8 mouse cellular contexts compared by ENCODE assay signal in the genomic region with DNA sequence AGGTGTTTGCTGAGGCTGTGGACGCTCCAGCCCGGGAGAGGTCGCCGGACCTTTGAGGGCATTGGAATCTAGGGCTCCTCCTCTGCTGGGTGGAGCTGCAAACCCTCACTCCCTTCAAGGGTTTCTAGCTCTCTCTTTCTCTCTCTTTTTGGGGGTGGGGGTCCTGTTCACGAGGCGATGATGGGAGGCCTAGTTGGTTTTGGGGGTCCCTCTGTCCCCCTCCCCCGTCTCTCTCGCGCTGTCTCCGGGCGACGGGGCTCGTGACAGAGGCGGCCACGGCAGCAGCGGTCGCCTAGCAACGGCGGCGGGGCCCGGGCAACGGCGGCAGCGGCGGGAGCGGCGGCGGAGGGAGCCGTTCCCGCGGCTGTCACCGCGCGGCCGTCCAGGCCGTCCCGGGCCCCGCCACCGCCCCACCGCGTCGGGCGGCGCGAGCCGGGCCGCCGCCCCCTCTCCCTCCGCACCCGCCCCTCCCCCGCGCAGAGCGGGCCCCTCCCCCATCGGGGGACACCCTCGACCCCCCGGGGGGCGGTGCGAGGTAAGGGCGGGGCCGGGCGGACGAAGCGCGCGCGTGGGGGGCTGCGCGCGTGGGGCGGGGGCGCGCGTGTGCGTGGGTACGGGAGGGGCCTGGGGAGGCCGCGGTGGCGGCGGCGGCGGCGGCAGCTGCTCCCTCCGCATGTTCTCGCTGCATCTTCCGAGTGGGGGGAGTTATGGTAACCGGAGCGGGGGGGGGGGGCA. TPM values are rescaled to one million over a fixed set of nuclear protein-coding genes. Genes with fewer than 3 reads are reported as not detected.
DNase-seq lines count a peak whose midpoint lies in the region; ATAC-seq lines count a peak whose summit lies in the region.

No protein-coding gene starts in this region.

- H3K36me3 ChIP-seq in hindbrain, embryonic 14.5 days (replicated peaks; ENCODE audit: control insufficient read depth, insufficient read depth), result peaks cover 6% of the 10 kb centered on the region; the same call in 1 of the 2 replicates
- no peaks in the 10 kb centered on the region for H3K36me3 ChIP-seq in limb, embryonic 13.5 days
- H3K36me3 ChIP-seq in midbrain, embryonic 15.5 days (replicated peaks), result no peaks in the 10 kb centered on the region

- H3K4me3 ChIP-seq in hindbrain, embryonic 14.5 days (replicated peaks; ENCODE audit: low read length), result peak overlapping the region; percentile 71
- peak overlapping the region; percentile 72 for H3K4me3 ChIP-seq in limb, embryonic 13.5 days
- H3K4me3 ChIP-seq in midbrain, embryonic 15.5 days, result peak overlapping the region; percentile 72

- peak; percentile 50; the same call in 1 of the 2 replicates for ATAC-seq in erythroblast, adult 5-6 weeks (replicated peaks; ENCODE audit: low FRiP score, poor library complexity, severe bottlenecking)
- ATAC-seq in hindbrain, embryonic 14.5 days (ENCODE audit: low FRiP score), result peak; percentile 0; the same call in 1 of the 2 replicates
- no peak for ATAC-seq in limb, embryonic 13.5 days (ENCODE audit: low FRiP score, low read depth)
- ATAC-seq in midbrain, embryonic 15.5 days (replicated peaks), result no peak

- no peaks in the 10 kb centered on the region for H3K27me3 ChIP-seq in hindbrain, embryonic 14.5 days (ENCODE audit: control insufficient read depth, insufficient read depth, low read length)
- no peaks in the 10 kb centered on the region for H3K27me3 ChIP-seq in limb, embryonic 13.5 days
- no peaks in the 10 kb centered on the region for H3K27me3 ChIP-seq in midbrain, embryonic 15.5 days (replicated peaks)

- WGBS in hindbrain, embryonic 14.5 days, result 0% methylated on average over 27 of the region's 87 CpGs
- 1% methylated on average over 30 of the region's 87 CpGs for WGBS in limb, embryonic 13.5 days
- under 1% methylated on average over 35 of the region's 87 CpGs for WGBS in midbrain, embryonic 15.5 days

- no peaks in the 10 kb centered on the region for H3K9me3 ChIP-seq in hindbrain, embryonic 14.5 days (ENCODE audit: control insufficient read depth, low read length)
- no peaks in the 10 kb centered on the region for H3K9me3 ChIP-seq in limb, embryonic 13.5 days
- no peaks in the 10 kb centered on the region for H3K9me3 ChIP-seq in midbrain, embryonic 15.5 days

- peak overlapping the region; percentile 85 for H3K9ac ChIP-seq in hindbrain, embryonic 14.5 days
- peak overlapping the region; percentile 80 for H3K9ac ChIP-seq in limb, embryonic 13.5 days
- peak overlapping the region; percentile 82 for H3K9ac ChIP-seq in midbrain, embryonic 15.5 days

- peak overlapping the region; percentile 93 for H3K4me2 ChIP-seq in hindbrain, embryonic 14.5 days (replicated peaks)
- H3K4me2 ChIP-seq in limb, embryonic 13.5 days (replicated peaks), result peak overlapping the region; percentile 90
- H3K4me2 ChIP-seq in midbrain, embryonic 15.5 days, result peak overlapping the region; percentile 83

- peaks cover 70% of the 10 kb centered on the region for H3K4me1 ChIP-seq in hindbrain, embryonic 14.5 days (replicated peaks; ENCODE audit: control insufficient read depth, insufficient read depth, low read length)
- H3K4me1 ChIP-seq in limb, embryonic 13.5 days, result peaks cover 72% of the 10 kb centered on the region
- H3K4me1 ChIP-seq in midbrain, embryonic 15.5 days, result peaks cover 84% of the 10 kb centered on the region

- DNase-seq in lung, adult 18-20 months, result peak; percentile 54 to 56
- no peak for DNase-seq in lung, postnatal 25 days (ENCODE audit: low spot score)
- DNase-seq in adrenal gland, postnatal 10 days, result peak; percentile 78
- peak; percentile 41 for DNase-seq in hindbrain, embryonic 14.5 days (ENCODE audit: low spot score)
- peak; percentile 56 for DNase-seq in yolk sac, embryonic 10.5 days (ENCODE audit: low spot score)

- peak overlapping the region; percentile 89 for H3K27ac ChIP-seq in hindbrain, embryonic 14.5 days
- peak overlapping the region; percentile 69; the same call in 1 of the 2 replicates for H3K27ac ChIP-seq in limb, embryonic 13.5 days
- peak overlapping the region; percentile 92 for H3K27ac ChIP-seq in midbrain, embryonic 15.5 days

RNA-seq across cellular contexts. Expression of gene Syngap1, which starts 7.4 kb away (rescaled TPM):
- total RNA-seq in adrenal gland, postnatal 10 days (2021), result 10 to 100 TPM; 15.7 to 21.6 TPM
- 0.42 and 2.5 TPM in 2 replicates for total RNA-seq in erythroblast, adult 5-6 weeks (2015; ENCODE audit: low replicate concordance)
- 0.60 and 5.3 TPM in 2 replicates for total RNA-seq in erythroblast, adult 5-6 weeks (2017; ENCODE audit: low replicate concordance)
- 4.3 and 5.0 TPM in 2 replicates for polyA plus RNA-seq in hindbrain, embryonic 14.5 days (2014; fragmentation: Nextera tagmentation; extraction: Ambion mirVana)
- 3.6 and 4.4 TPM in 2 replicates for polyA plus RNA-seq in limb, embryonic 13.5 days (2015; fragmentation: Nextera tagmentation; extraction: Ambion mirVana)
- polyA plus RNA-seq in midbrain, embryonic 15.5 days (2015; fragmentation: Nextera tagmentation; extraction: Ambion mirVana), result 6.0 and 7.3 TPM in 2 replicates

RNA-seq across cellular contexts. Expression of gene Cuta, which starts 9.1 kb away (rescaled TPM):
- total RNA-seq in adrenal gland, postnatal 10 days (2021), result 100 to 1,000 TPM; 119 to 134 TPM
- 33.6 and 59.6 TPM in 2 replicates for total RNA-seq in erythroblast, adult 5-6 weeks (2015; ENCODE audit: low replicate concordance)
- 10.2 and 14.4 TPM in 2 replicates for total RNA-seq in erythroblast, adult 5-6 weeks (2017; ENCODE audit: low replicate concordance)
- 112 and 113 TPM in 2 replicates for polyA plus RNA-seq in hindbrain, embryonic 14.5 days (2014; fragmentation: Nextera tagmentation; extraction: Ambion mirVana)
- 170 and 176 TPM in 2 replicates for polyA plus RNA-seq in limb, embryonic 13.5 days (2015; fragmentation: Nextera tagmentation; extraction: Ambion mirVana)
- polyA plus RNA-seq in midbrain, embryonic 15.5 days (2015; fragmentation: Nextera tagmentation; extraction: Ambion mirVana), result 127 and 131 TPM in 2 replicates

RNA-seq across cellular contexts. Expression of gene Phf1, which starts 15.6 kb away (rescaled TPM):
- 10 to 100 TPM; 20.6 to 23.3 TPM for total RNA-seq in adrenal gland, postnatal 10 days (2021)
- total RNA-seq in erythroblast, adult 5-6 weeks (2015; ENCODE audit: low replicate concordance), result 4.0 TPM in 2 replicates
- total RNA-seq in erythroblast, adult 5-6 weeks (2017; ENCODE audit: low replicate concordance), result 2.5 and 4.1 TPM in 2 replicates
- 20.6 and 23.3 TPM in 2 replicates for polyA plus RNA-seq in hindbrain, embryonic 14.5 days (2014; fragmentation: Nextera tagmentation; extraction: Ambion mirVana)
- 15.0 and 15.6 TPM in 2 replicates for polyA plus RNA-seq in limb, embryonic 13.5 days (2015; fragmentation: Nextera tagmentation; extraction: Ambion mirVana)
- 27.2 and 29.5 TPM in 2 replicates for polyA plus RNA-seq in midbrain, embryonic 15.5 days (2015; fragmentation: Nextera tagmentation; extraction: Ambion mirVana)

RNA-seq across cellular contexts. Expression of gene Zbtb9, which starts 24.5 kb away (rescaled TPM):
- total RNA-seq in adrenal gland, postnatal 10 days (2021), result 1 to 10 TPM; 5.2 to 7.4 TPM
- total RNA-seq in erythroblast, adult 5-6 weeks (2015; ENCODE audit: low replicate concordance), result 1.3 TPM in 1 of 2 replicates, not detected in the other
- 5.3 and 6.0 TPM in 2 replicates for total RNA-seq in erythroblast, adult 5-6 weeks (2017; ENCODE audit: low replicate concordance)
- 9.7 and 11.1 TPM in 2 replicates for polyA plus RNA-seq in hindbrain, embryonic 14.5 days (2014; fragmentation: Nextera tagmentation; extraction: Ambion mirVana)
- polyA plus RNA-seq in limb, embryonic 13.5 days (2015; fragmentation: Nextera tagmentation; extraction: Ambion mirVana), result 15.5 and 16.7 TPM in 2 replicates
- 15.4 and 16.9 TPM in 2 replicates for polyA plus RNA-seq in midbrain, embryonic 15.5 days (2015; fragmentation: Nextera tagmentation; extraction: Ambion mirVana)

RNA-seq across cellular contexts. Expression of gene Kifc5b, which starts 31.6 kb away (rescaled TPM):
- 1 to 10 TPM; 4.5 to 6.2 TPM for total RNA-seq in adrenal gland, postnatal 10 days (2021)
- total RNA-seq in erythroblast, adult 5-6 weeks (2015; ENCODE audit: low replicate concordance), result 3.3 and 5.6 TPM in 2 replicates
- total RNA-seq in erythroblast, adult 5-6 weeks (2017; ENCODE audit: low replicate concordance), result 18.9 and 30.1 TPM in 2 replicates
- 0.90 and 2.1 TPM in 2 replicates for polyA plus RNA-seq in hindbrain, embryonic 14.5 days (2014; fragmentation: Nextera tagmentation; extraction: Ambion mirVana)
- polyA plus RNA-seq in limb, embryonic 13.5 days (2015; fragmentation: Nextera tagmentation; extraction: Ambion mirVana), result 9.0 and 9.6 TPM in 2 replicates
- polyA plus RNA-seq in midbrain, embryonic 15.5 days (2015; fragmentation: Nextera tagmentation; extraction: Ambion mirVana), result 3.3 and 3.5 TPM in 2 replicates

Comparison
In these comparisons a context has a peak if more than half of its experiments do, and no peak if none do; other contexts are left out.
1. ATAC-seq: peak in erythroblast, adult 5-6 weeks (single experiment) and hindbrain, embryonic 14.5 days (single experiment); none in limb, embryonic 13.5 days (single experiment) and midbrain, embryonic 15.5 days (single experiment).
2. Peak in every context shown above with its lines, with median percentiles within 50 percentile points of each other: H3K27ac ChIP-seq, H3K4me2 ChIP-seq, H3K4me3 ChIP-seq and H3K9ac ChIP-seq.